Mouse (Mus musculus) adrenal gland, adult 18-20 months (tissue): ENCODE data around the gene Prph. TPM values are rescaled to one million over a fixed set of nuclear protein-coding genes. Genes with fewer than 3 reads are reported as not detected.
"Not testable (repeated sequence)": the region's sequence is repeated elsewhere in the genome, so short reads cannot be mapped to it uniquely, and the experiment has no call there.

Experiments
- DNase-seq, 2 experiments: peaks; one replicate each; pipeline ENCODE4 v3.0.0; 2021 to 2022; ENCODE audit warnings: low spot score in 2 of 2
- total RNA-seq, 2 experiments: library from RNA; stranded (reverse); gene quantifications; 1 replicate in 1 of 2; 2 replicates in 1 of 2; pipeline ENCODE4 v1.2.3; 2021

Gene Prph
- total RNA-seq, 2 experiments from 2014 or later: 0.51 to 0.56 TPM

- DNase-seq: no peak
Measured at GRCm38 (mm10) chr15:99074019-99074599, 19.1 kb downstream of the Prph start, which contains the start of gene Troap. Gene Troap, plus strand, starts transcription at chr15:99074575.

- DNase-seq: peak; percentile 94 to 97
Measured at GRCm38 (mm10) chr15:99074600-99075333, 19.8 kb downstream of the Prph start.

GRCm38 (mm10) chr15:99076011-99076410 is 21.0 kb downstream of the Prph start:
- not testable (repeated sequence) for DNase-seq

- DNase-seq: no peak
Measured at GRCm38 (mm10) chr15:99078181-99078910, 23.4 kb downstream of the Prph start.

GRCm38 (mm10) chr15:99079804-99080203 is 24.8 kb downstream of the Prph start:
- DNase-seq: no peak

GRCm38 (mm10) chr15:99082322-99082721 is 27.3 kb downstream of the Prph start:
- no peak for DNase-seq

- DNase-seq: no peak
Measured at GRCm38 (mm10) chr15:99082840-99083239, 27.9 kb downstream of the Prph start.

GRCm38 (mm10) chr15:99083258-99083657 is 28.3 kb downstream of the Prph start:
- peak in 1 of 2 experiments; percentile 52 for DNase-seq

GRCm38 (mm10) chr15:99083867-99084557 is 29.0 kb downstream of the Prph start:
- no peak for DNase-seq

- no peak for DNase-seq
Measured at GRCm38 (mm10) chr15:99084618-99085017, 29.6 kb downstream of the Prph start.

- DNase-seq: no peak
Measured at GRCm38 (mm10) chr15:99085997-99086396, 31.0 kb downstream of the Prph start.

GRCm38 (mm10) chr15:99087253-99088075 is 32.5 kb downstream of the Prph start, which contains the start of gene C1ql4:
Gene C1ql4, minus strand, starts transcription at chr15:99087817.
- DNase-seq: peak in 1 of 2 experiments; percentile 43

- DNase-seq: peak; percentile 73 to 81
Measured at GRCm38 (mm10) chr15:99088292-99088691, 33.3 kb downstream of the Prph start.

GRCm38 (mm10) chr15:99089069-99089468 is 34.1 kb downstream of the Prph start:
- no peak for DNase-seq

GRCm38 (mm10) chr15:99092870-99093269 is 37.9 kb downstream of the Prph start, which contains the start of gene Dnajc22:
Gene Dnajc22, plus strand, starts transcription at chr15:99093170.
- no peak for DNase-seq

GRCm38 (mm10) chr15:99093291-99094258 is 38.6 kb downstream of the Prph start:
- DNase-seq: no peak

- DNase-seq: no peak
Measured at GRCm38 (mm10) chr15:99094631-99095270, 39.8 kb downstream of the Prph start.

- DNase-seq: no peak
Measured at GRCm38 (mm10) chr15:99095356-99095755, 40.4 kb downstream of the Prph start.
